Mouse (Mus musculus): ENCODE measurements around the gene Chd9. TPM values are rescaled to one million over a fixed set of nuclear protein-coding genes. Genes with fewer than 3 reads are reported as not detected.

Chd9 gene
- polyA plus RNA-seq, 1 experiment = 71.6 TPM

GRCm38 (mm10) chr8:90904171-90904706 lies 76.1 kb downstream of the Chd9 start:
- Histone ChIP-seq H3K27me3 (ENCODE audit: control insufficient read depth, insufficient read depth, low read length, poor library complexity, severe bottlenecking) (no peaks in the 10 kb centered on the region), H3K27ac (ENCODE audit: insufficient read depth, low read length) (peak overlapping the region; percentile 99), H3K36me3 (ENCODE audit: control insufficient read depth, insufficient read depth, low read length, poor library complexity, severe bottlenecking) (no peaks in the 10 kb centered on the region), H3K4me1 (ENCODE audit: control insufficient read depth, insufficient read depth, low read length) (no peaks in the 10 kb centered on the region), H3K9me3 (replicated peaks; ENCODE audit: control insufficient read depth, insufficient read depth, low read length, poor library complexity, severe bottlenecking) (no peaks in the 10 kb centered on the region), H3K9ac (ENCODE audit: low read depth, poor library complexity, severe bottlenecking) (peak overlapping the region; percentile 6), H3K4me3 (ENCODE audit: low read depth, low read length) (peak overlapping the region; percentile 6; the same call in 1 of the 2 replicates)
- TF ChIP-seq POLR2A (IDR thresholded peaks at IDR 0.05; ENCODE audit: insufficient read depth, low read length) = no peak
- no peak for TF ChIP-seq CTCF (IDR thresholded peaks at IDR 0.05; ENCODE audit: low read depth, low read length)
- peak; percentile 93 for TF ChIP-seq EP300 (IDR thresholded peaks at IDR 0.05; ENCODE audit: insufficient read depth, low read depth, low read length)

GRCm38 (mm10) chr8:90906922-90907321 lies 78.8 kb downstream of the Chd9 start:
- H3K27ac ChIP-seq (ENCODE audit: insufficient read depth, low read length) = peak overlapping the region; percentile 93
- H3K4me1 ChIP-seq (ENCODE audit: control insufficient read depth, insufficient read depth, low read length) = peaks cover 1% of the 10 kb centered on the region
- no peaks in the 10 kb centered on the region; the same call in 1 of the 2 replicates for H3K36me3 ChIP-seq (ENCODE audit: control insufficient read depth, insufficient read depth, low read length, poor library complexity, severe bottlenecking)

GRCm38 (mm10) chr8:90907516-90907847 lies 79.3 kb downstream of the Chd9 start:
- H3K27ac ChIP-seq (ENCODE audit: insufficient read depth, low read length) = peak overlapping the region; percentile 93

More at GRCm38 (mm10) chr8:90906922-90907321, 78.8 kb downstream of the Chd9 start:
- TF ChIP-seq EP300 (IDR thresholded peaks at IDR 0.05; ENCODE audit: insufficient read depth, low read depth, low read length) (no peak), POLR2A (IDR thresholded peaks at IDR 0.05; ENCODE audit: insufficient read depth, low read length) (no peak), CTCF (IDR thresholded peaks at IDR 0.05; ENCODE audit: low read depth, low read length) (no peak)
- peak overlapping the region; percentile 88 for H3K9ac ChIP-seq (ENCODE audit: low read depth, poor library complexity, severe bottlenecking)
- H3K9me3 ChIP-seq (replicated peaks; ENCODE audit: control insufficient read depth, insufficient read depth, low read length, poor library complexity, severe bottlenecking) = no peaks in the 10 kb centered on the region
- H3K27me3 ChIP-seq (ENCODE audit: control insufficient read depth, insufficient read depth, low read length, poor library complexity, severe bottlenecking) = no peaks in the 10 kb centered on the region
- H3K4me3 ChIP-seq (ENCODE audit: low read depth, low read length) = 0 out of 2 replicates have a peak overlapping the region, but pooled peaks have one; percentile 42

GRCm38 (mm10) chr8:90907848-90908551 lies 79.8 kb downstream of the Chd9 start:
- Histone ChIP-seq H3K4me1 (ENCODE audit: control insufficient read depth, insufficient read depth, low read length) (peaks cover 1% of the 10 kb centered on the region), H3K4me3 (ENCODE audit: low read depth, low read length) (peak overlapping the region; percentile 83), H3K36me3 (ENCODE audit: control insufficient read depth, insufficient read depth, low read length, poor library complexity, severe bottlenecking) (peaks cover 2% of the 10 kb centered on the region; the same call in 1 of the 2 replicates), H3K27me3 (ENCODE audit: control insufficient read depth, insufficient read depth, low read length, poor library complexity, severe bottlenecking) (no peaks in the 10 kb centered on the region), H3K27ac (ENCODE audit: insufficient read depth, low read length) (peak overlapping the region; percentile 93), H3K9me3 (replicated peaks; ENCODE audit: control insufficient read depth, insufficient read depth, low read length, poor library complexity, severe bottlenecking) (no peaks in the 10 kb centered on the region), H3K9ac (ENCODE audit: low read depth, poor library complexity, severe bottlenecking) (peak overlapping the region; percentile 88)
- TF ChIP-seq CTCF (IDR thresholded peaks at IDR 0.05; ENCODE audit: low read depth, low read length) = peak; percentile 2
- no peak for TF ChIP-seq EP300 (IDR thresholded peaks at IDR 0.05; ENCODE audit: insufficient read depth, low read depth, low read length)

More at GRCm38 (mm10) chr8:90907516-90907847, 79.3 kb downstream of the Chd9 start:
- no peaks in the 10 kb centered on the region for H3K9me3 ChIP-seq (replicated peaks; ENCODE audit: control insufficient read depth, insufficient read depth, low read length, poor library complexity, severe bottlenecking)
- peaks cover 1% of the 10 kb centered on the region for H3K4me1 ChIP-seq (ENCODE audit: control insufficient read depth, insufficient read depth, low read length)
- no peaks in the 10 kb centered on the region; the same call in 1 of the 2 replicates for H3K36me3 ChIP-seq (ENCODE audit: control insufficient read depth, insufficient read depth, low read length, poor library complexity, severe bottlenecking)
- H3K4me3 ChIP-seq (ENCODE audit: low read depth, low read length) = peak overlapping the region; percentile 83
- H3K9ac ChIP-seq (ENCODE audit: low read depth, poor library complexity, severe bottlenecking) = peak overlapping the region; percentile 88
- TF ChIP-seq CTCF (IDR thresholded peaks at IDR 0.05; ENCODE audit: low read depth, low read length) (no peak), EP300 (IDR thresholded peaks at IDR 0.05; ENCODE audit: insufficient read depth, low read depth, low read length) (no peak), POLR2A (IDR thresholded peaks at IDR 0.05; ENCODE audit: insufficient read depth, low read length) (no peak)
- no peaks in the 10 kb centered on the region for H3K27me3 ChIP-seq (ENCODE audit: control insufficient read depth, insufficient read depth, low read length, poor library complexity, severe bottlenecking)

- H3K9me3 ChIP-seq (replicated peaks; ENCODE audit: control insufficient read depth, insufficient read depth, low read length, poor library complexity, severe bottlenecking) = no peaks in the 10 kb centered on the region
Measured at GRCm38 (mm10) chr8:90908580-90909471, 80.7 kb downstream of the Chd9 start.

More at GRCm38 (mm10) chr8:90908580-90909471, 80.7 kb downstream of the Chd9 start:
- TF ChIP-seq POLR2A (IDR thresholded peaks at IDR 0.05; ENCODE audit: insufficient read depth, low read length) (no peak), EP300 (IDR thresholded peaks at IDR 0.05; ENCODE audit: insufficient read depth, low read depth, low read length) (no peak), CTCF (IDR thresholded peaks at IDR 0.05; ENCODE audit: low read depth, low read length) (no peak)
- Histone ChIP-seq H3K4me1 (ENCODE audit: control insufficient read depth, insufficient read depth, low read length) (peaks cover 1% of the 10 kb centered on the region), H3K9ac (ENCODE audit: low read depth, poor library complexity, severe bottlenecking) (peak overlapping the region; percentile 88), H3K27ac (ENCODE audit: insufficient read depth, low read length) (no peak overlapping the region), H3K36me3 (ENCODE audit: control insufficient read depth, insufficient read depth, low read length, poor library complexity, severe bottlenecking) (peaks cover 5% of the 10 kb centered on the region), H3K27me3 (ENCODE audit: control insufficient read depth, insufficient read depth, low read length, poor library complexity, severe bottlenecking) (no peaks in the 10 kb centered on the region), H3K4me3 (ENCODE audit: low read depth, low read length) (peak overlapping the region; percentile 85)

Data from ES-Bruce4 (cell line).